Mouse (Mus musculus): ENCODE measurements around the gene Defb48. TPM values are rescaled to one million over a fixed set of nuclear protein-coding genes. Genes with fewer than 3 reads are reported as not detected.
A peak's percentile ranks its signal among the peaks of the same experiment; 100 is the strongest.

Gene Defb48
- total RNA-seq, 4 experiments from 2014 or later, result not detected

- peak; percentile 30 to 43 for DNase-seq (ENCODE audit: low spot score in 2 of 2)
Observed at GRCm38 (mm10) chr14:62935361-62935760, 48.9 kb downstream of the Defb48 start.

- peak; percentile 54 to 55 for DNase-seq (ENCODE audit: low spot score in 2 of 2)
Observed at GRCm38 (mm10) chr14:62928101-62928541, 56.2 kb downstream of the Defb48 start.

Other genes starting within 250 kb of the Defb48 start
- 10 to 100 TPM; 32.8 to 51.3 (median 42.3) TPM for gene Ints6, start 223.3 kb downstream of the Defb48 start, total RNA-seq (2022)
- 10 to 100 TPM; 15.9 to 19.2 (median 17.7) TPM for gene Wdfy2, start 146.8 kb downstream of the Defb48 start, total RNA-seq (2022)
- gene Defb47, start 13.6 kb upstream of the Defb48 start, total RNA-seq (2022), result not detected
- gene Defb43, start 27.3 kb upstream of the Defb48 start, total RNA-seq (2022), result not detected
- gene Defb42, start 62.5 kb upstream of the Defb48 start, total RNA-seq (2022), result under 1 TPM in 1 of 4 experiments, not detected in 3; 0.81 TPM
- not detected for gene Defb30, start 65.5 kb upstream of the Defb48 start, total RNA-seq (2022)